Mouse (Mus musculus) lung, postnatal 0 days (tissue): ENCODE results near the gene Des. TPM values are rescaled to one million over a fixed set of nuclear protein-coding genes. Genes with fewer than 3 reads are reported as not detected.

Experiments used
- ATAC-seq: fragments of 200-750 bp; cut with Nextera tagmentation; 2 replicates; pipeline ENCODE4 v1.8.0; 2017; ENCODE audit warnings: moderate library complexity
- DNase-seq: peaks from one replicate; pipeline ENCODE4 v3.0.0-alpha.2; 2016; ENCODE audit warnings: low spot score
- H3K27ac ChIP-seq: fragments of 300-500 bp; sonication (generic); 2 replicates; pipeline ENCODE4 v1.5.1; 2014; ENCODE audit warnings: antibody characterized with exemption, mild to moderate bottlenecking, low read length, mixed read lengths
- H3K27me3 ChIP-seq: fragments of 300-500 bp; sonication (generic); replicated peaks from 2 replicates; pipeline ENCODE4 v1.6.1; 2014; ENCODE audit warnings: low read length, mixed read lengths; ENCODE audit not compliant: insufficient read depth
- H3K36me3 ChIP-seq: fragments of 300-500 bp; sonication (generic); 2 replicates; pipeline ENCODE4 v1.6.1; 2014; ENCODE audit warnings: low read length, mixed read lengths; ENCODE audit not compliant: insufficient read depth
- H3K4me1 ChIP-seq: fragments of 300-500 bp; sonication (generic); 2 replicates; pipeline ENCODE4 v1.6.1; 2014; ENCODE audit warnings: antibody characterized with exemption, low read depth, low read length, mixed read lengths; ENCODE audit not compliant: insufficient read depth
- H3K4me2 ChIP-seq: fragments of 300-500 bp; sonication (generic); replicated peaks from 2 replicates; pipeline ENCODE4 v1.6.1; 2014; ENCODE audit warnings: low read depth, mild to moderate bottlenecking, low read length, moderate library complexity, mixed read lengths
- H3K4me3 ChIP-seq: fragments of 300-500 bp; sonication (generic); 2 replicates; pipeline ENCODE4 v1.5.1; 2014; ENCODE audit warnings: low read depth, low read length
- H3K9ac ChIP-seq: fragments of 300-500 bp; sonication (generic); replicated peaks from 2 replicates; pipeline ENCODE4 v1.6.1; 2014; ENCODE audit warnings: low read depth, mild to moderate bottlenecking
- H3K9me3 ChIP-seq: fragments of 300-500 bp; sonication (generic); 2 replicates; pipeline ENCODE4 v1.6.1; 2016; ENCODE audit warnings: low read length, mixed read lengths
- CTCF ChIP-seq: IDR thresholded peaks from 2 replicates; pipeline ENCODE4 v1.5.1; 2016; ENCODE audit warnings: antibody characterized with exemption, mild to moderate bottlenecking
- EP300 ChIP-seq: IDR thresholded peaks from 2 replicates; pipeline ENCODE4 v1.6.1; 2016; ENCODE audit warnings: antibody characterized with exemption, mild to moderate bottlenecking, control low read depth
- WGBS: fragments of 180-500 bp; shearing (Covaris S2); extraction: QIAGEN DNeasy Blood & Tissue Kit; methylation state at CpG from one replicate; pipeline ENCODE4 v1.1.7; 2014; 5-methylcytosine and 5-hydroxymethylcytosine counted together
- polyA plus RNA-seq: library from polyadenylated mRNA; unstranded; fragments of >200 nt; fragmentation: Nextera tagmentation; extraction: Ambion mirVana; gene quantifications from 2 replicates; pipeline ENCODE4 v1.2.1, GENCODE M21; 2015

Gene Des
- polyA plus RNA-seq, 1 experiment from 2014 or later: 67.3 TPM

DNA sequence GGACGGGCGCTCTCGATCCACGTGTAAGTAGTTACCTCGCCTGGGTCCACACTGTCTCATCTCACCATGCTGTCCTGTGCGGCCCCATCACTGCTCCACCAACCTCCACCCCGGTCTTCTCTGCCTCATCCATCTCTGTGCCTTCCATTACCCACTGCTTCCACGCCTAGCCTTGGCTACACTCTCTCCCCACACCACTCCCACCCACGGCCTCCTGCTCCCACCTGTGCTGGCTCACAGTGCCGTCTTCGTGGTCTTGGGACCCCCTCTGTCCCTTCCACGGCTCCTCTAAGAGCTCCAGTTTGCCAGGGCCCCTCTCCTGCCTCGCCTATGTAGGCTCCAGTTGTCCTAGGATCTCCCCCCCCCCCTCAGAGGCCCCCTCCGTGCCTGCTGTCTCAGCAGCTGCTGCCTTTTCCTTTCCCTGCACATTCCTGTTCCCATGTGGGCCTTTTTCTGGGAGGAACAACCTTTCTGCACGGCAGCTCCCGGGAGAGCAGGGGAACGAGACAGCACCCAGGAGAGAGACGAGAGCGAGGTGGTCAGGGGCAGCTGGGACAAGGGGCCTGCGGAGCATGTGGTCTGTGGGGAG lies 25.1 kb downstream of the Des start:
- WGBS: 67% methylated on average over 20 of the region's 20 CpGs
- H3K27me3 ChIP-seq: peaks cover 30% of the 10 kb centered on the region
- no peak for DNase-seq
- H3K4me1 ChIP-seq: no peaks in the 10 kb centered on the region
- H3K4me3 ChIP-seq: no peak overlapping the region
- no peaks in the 10 kb centered on the region for H3K36me3 ChIP-seq
- no peak overlapping the region for H3K27ac ChIP-seq
- no peak for TF ChIP-seq EP300
- no peak overlapping the region for H3K4me2 ChIP-seq
- H3K9me3 ChIP-seq: no peaks in the 10 kb centered on the region
- ATAC-seq: no peak
- no peak overlapping the region for H3K9ac ChIP-seq

DNA sequence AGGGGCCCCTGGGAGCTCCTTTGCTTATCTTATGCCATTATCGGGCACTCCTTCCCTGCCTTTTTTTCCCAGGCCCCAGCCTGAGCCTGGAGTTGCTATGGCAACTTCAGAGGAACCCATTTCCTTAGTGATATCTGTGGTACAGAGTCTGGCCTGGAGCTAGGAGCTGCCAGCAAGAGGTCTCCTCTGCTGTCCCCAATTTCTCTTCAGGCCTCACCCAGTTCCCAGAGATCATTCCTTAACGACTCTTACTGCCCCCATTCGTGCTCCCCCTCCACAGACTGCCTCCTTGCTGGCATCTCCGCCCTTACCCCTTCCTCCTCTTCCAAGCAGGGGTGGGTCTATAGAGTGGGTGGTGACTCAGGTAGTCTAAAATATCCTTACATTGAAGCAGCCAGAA lies 26.0 kb downstream of the Des start:
- Histone ChIP-seq H3K4me3 (no peak overlapping the region), H3K4me2 (no peak overlapping the region), H3K4me1 (no peaks in the 10 kb centered on the region), H3K9ac (no peak overlapping the region), H3K27me3 (peaks cover 30% of the 10 kb centered on the region), H3K9me3 (no peaks in the 10 kb centered on the region), H3K36me3 (no peaks in the 10 kb centered on the region), H3K27ac (no peak overlapping the region)
- DNase-seq (no peak), ATAC-seq (no peak)
- no peak for TF ChIP-seq EP300
- TF ChIP-seq CTCF: no peak
- 28% methylated on average over 4 of the region's 4 CpGs for WGBS

DNA sequence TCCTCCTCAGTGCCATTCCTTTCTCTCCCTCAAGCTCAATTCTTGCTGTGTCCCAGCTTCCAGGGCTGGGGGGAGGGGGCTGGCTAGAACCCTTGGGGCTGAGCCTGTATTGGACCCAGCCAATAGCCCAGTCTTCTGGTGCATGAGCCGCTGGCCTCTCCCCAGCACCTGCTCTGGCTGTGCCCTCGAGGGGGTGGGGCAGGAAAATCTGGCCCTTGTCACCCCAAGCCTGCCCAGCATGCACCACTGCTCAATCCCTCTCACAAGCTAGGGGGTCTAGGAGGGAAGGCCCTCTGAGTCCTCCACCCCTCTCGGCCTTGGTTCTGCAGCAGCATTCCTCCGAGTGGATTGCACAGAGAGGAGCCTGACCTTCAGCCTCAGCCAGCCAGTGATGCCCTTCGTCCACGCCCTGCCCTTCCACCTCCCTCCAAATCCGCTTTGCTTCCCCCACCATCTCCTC lies 27.4 kb downstream of the Des start:
- TF ChIP-seq CTCF (no peak), EP300 (no peak)
- Histone ChIP-seq H3K9me3 (no peaks in the 10 kb centered on the region), H3K4me2 (no peak overlapping the region), H3K4me1 (no peaks in the 10 kb centered on the region), H3K9ac (no peak overlapping the region), H3K27me3 (peaks cover 26% of the 10 kb centered on the region), H3K36me3 (no peaks in the 10 kb centered on the region), H3K27ac (no peak overlapping the region), H3K4me3 (no peak overlapping the region)
- DNase-seq (no peak), ATAC-seq (no peak)
- 38% methylated on average over 7 of the region's 7 CpGs for WGBS

DNA sequence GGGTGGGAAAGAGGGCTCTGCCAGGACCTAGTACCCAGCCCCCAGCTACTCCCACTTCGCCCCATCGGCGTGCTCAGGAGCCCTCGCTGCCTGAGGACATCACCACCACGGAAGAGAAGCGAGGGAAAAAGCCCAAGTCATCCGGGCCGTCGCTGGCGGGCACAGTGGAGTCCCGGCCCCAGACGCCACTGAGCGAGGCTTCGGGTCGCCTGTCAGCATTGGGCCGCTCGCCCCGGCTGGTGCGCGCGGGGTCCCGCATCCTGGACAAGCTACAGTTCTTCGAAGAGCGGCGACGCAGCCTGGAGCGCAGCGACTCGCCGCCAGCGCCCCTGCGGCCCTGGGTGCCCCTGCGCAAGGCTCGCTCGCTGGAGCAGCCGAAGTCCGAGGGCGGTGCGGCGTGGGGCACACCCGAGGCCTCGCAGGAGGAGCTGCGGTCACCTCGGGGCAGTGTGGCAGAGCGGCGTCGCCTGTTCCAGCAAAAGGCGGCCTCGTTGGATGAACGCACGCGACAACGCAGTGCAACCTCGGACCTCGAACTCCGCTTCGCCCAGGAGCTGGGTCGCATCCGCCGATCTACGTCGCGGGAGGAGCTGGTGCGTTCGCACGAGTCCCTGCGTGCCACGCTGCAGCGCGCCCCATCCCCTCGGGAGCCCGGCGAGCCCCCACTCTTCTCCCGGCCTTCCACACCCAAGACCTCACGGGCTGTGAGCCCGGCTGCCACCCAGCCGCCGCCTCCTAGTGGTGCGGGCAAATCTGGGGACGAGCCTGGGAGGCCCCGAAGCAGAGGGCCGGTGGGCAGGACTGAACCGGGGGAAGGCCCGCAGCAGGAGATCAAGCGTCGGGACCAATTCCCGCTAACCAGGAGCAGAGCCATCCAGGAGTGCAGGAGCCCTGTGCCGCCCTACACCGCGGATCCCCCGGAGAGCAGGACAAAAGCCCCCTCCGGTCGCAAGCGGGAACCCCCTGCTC lies 28.1 kb downstream of the Des start:
- H3K27ac ChIP-seq: no peak overlapping the region
- no peak overlapping the region for H3K9ac ChIP-seq
- H3K4me3 ChIP-seq: no peak overlapping the region; the same call in 1 of the 2 replicates
- H3K27me3 ChIP-seq: peaks cover 26% of the 10 kb centered on the region
- TF ChIP-seq CTCF (peak; percentile 18; the same call in 1 of the 2 replicates), EP300 (no peak)
- no peaks in the 10 kb centered on the region for H3K36me3 ChIP-seq
- no peaks in the 10 kb centered on the region for H3K4me1 ChIP-seq
- ATAC-seq (peak; percentile 17; the same call in 1 of the 2 replicates), DNase-seq (no peak)
- WGBS: 12% methylated on average over 93 of the region's 94 CpGs
- peak overlapping the region; percentile 17; the same call in 1 of the 2 replicates for H3K4me2 ChIP-seq
- no peaks in the 10 kb centered on the region for H3K9me3 ChIP-seq

- ATAC-seq: no peak
- H3K9ac ChIP-seq: no peak overlapping the region
- no peak for DNase-seq
- H3K4me2 ChIP-seq: no peak overlapping the region
- H3K9me3 ChIP-seq: no peaks in the 10 kb centered on the region
- no peaks in the 10 kb centered on the region for H3K4me1 ChIP-seq
- 41% methylated on average over 23 of the region's 23 CpGs for WGBS
- H3K27ac ChIP-seq: no peak overlapping the region
- H3K27me3 ChIP-seq: peaks cover 26% of the 10 kb centered on the region
- no peak for TF ChIP-seq EP300
- TF ChIP-seq CTCF: no peak
- H3K36me3 ChIP-seq: no peaks in the 10 kb centered on the region
- no peak overlapping the region for H3K4me3 ChIP-seq
Observed at GRCm38 (mm10) chr1:75388898-75389515, 28.9 kb downstream of the Des start.

- no peak overlapping the region for H3K27ac ChIP-seq
Observed at GRCm38 (mm10) chr1:75393139-75393538, 33.0 kb downstream of the Des start.

More at GRCm38 (mm10) chr1:75393139-75393538, 33.0 kb downstream of the Des start:
- Histone ChIP-seq H3K36me3 (no peaks in the 10 kb centered on the region), H3K9ac (no peak overlapping the region), H3K4me1 (no peaks in the 10 kb centered on the region), H3K27me3 (peaks cover 14% of the 10 kb centered on the region), H3K4me3 (no peak overlapping the region), H3K4me2 (no peak overlapping the region), H3K9me3 (no peaks in the 10 kb centered on the region)
- no peak for TF ChIP-seq CTCF
- TF ChIP-seq EP300: no peak
- peak; percentile 48; the same call in 1 of the 2 replicates for ATAC-seq
- WGBS: 53% methylated on average over 9 of the region's 9 CpGs
- DNase-seq: peak; percentile 31
